Mouse (Mus musculus): ENCODE results near the gene Akr1b8.
A peak's percentile ranks its signal among the peaks of the same experiment; 100 is the strongest.

- TF ChIP-seq MAFK (IDR thresholded peaks at IDR 0.05; ENCODE audit: insufficient read depth, low read depth, low read length) = no peak
- TF ChIP-seq ZC3H11A (IDR thresholded peaks at IDR 0.05; ENCODE audit: borderline replicate concordance, low read depth, low read length) = peak; percentile 84; the same call in 1 of the 2 replicates
- no peak for TF ChIP-seq CHD2 (IDR thresholded peaks at IDR 0.05; ENCODE audit: low read depth, low read length)
- no peak for TF ChIP-seq HCFC1 (IDR thresholded peaks at IDR 0.05; ENCODE audit: borderline replicate concordance, insufficient read depth, low read length)
- no peak for TF ChIP-seq ZNF384 (IDR thresholded peaks at IDR 0.05; ENCODE audit: low read depth, low read length)
Observed at GRCm38 (mm10) chr6:34346096-34346898, 7.6 kb upstream of the Akr1b8 start.

All from ES-E14 (cell line).